In the genomic region with DNA sequence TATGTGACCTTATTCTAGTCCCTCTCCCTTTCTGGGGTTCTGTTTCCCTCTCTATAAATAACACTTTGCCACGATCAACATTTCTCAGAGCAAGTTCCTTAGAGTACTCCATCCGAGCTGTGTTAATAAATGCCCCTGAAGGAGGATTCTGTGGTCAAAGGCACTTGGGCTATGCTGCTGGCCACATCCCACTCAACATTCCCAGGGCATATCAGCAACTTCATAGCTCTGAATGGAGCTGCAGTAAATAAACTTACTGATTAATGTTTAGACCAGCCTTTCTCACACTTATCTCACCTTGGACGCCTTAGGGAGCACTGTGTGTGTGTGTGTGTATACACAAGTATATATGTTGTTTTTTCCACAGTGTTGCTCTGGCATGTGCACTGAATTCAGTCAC, we compare ENCODE assay signal across 19 mouse cellular contexts. TPM values are rescaled to one million over a fixed set of nuclear protein-coding genes. Genes with fewer than 3 reads are reported as not detected.
A peak's percentile ranks its signal among the peaks of the same experiment; 100 is the strongest.
DNase-seq lines count a peak whose midpoint lies in the region; ATAC-seq and TF ChIP-seq lines count a peak whose summit lies in the region.
"Had no signal": no experiment of that assay in that cellular context is flagged by ENCODE, and none has a peak within 500 bp of the region (broad histone marks: within the 10 kb centered on the region; RNA-seq: fewer than 3 reads in every experiment).

No protein-coding gene starts in this region.

- H3K4me1 ChIP-seq in kidney, postnatal 0 days (replicated peaks; ENCODE audit: insufficient read depth, low read length), result peaks cover 16% of the 10 kb centered on the region; the same call in 1 of the 2 replicates
- H3K4me1 ChIP-seq in erythroblast, embryonic 14.5 days (ENCODE audit: control insufficient read depth), result peaks cover 100% of the 10 kb centered on the region
- H3K4me1 ChIP-seq in liver, embryonic 14.5 days (replicated peaks; ENCODE audit: control insufficient read depth in 2 of 2, insufficient read depth in 2 of 2, low read length in 1 of 2), result peaks cover 98 to 100% of the 10 kb centered on the region in 2 experiments
- H3K4me1 ChIP-seq in stomach, embryonic 15.5 days, result peaks cover 35% of the 10 kb centered on the region
- peaks cover 4% of the 10 kb centered on the region for H3K4me1 ChIP-seq in forebrain, embryonic 13.5 days
- H3K4me1 ChIP-seq: neural tube, embryonic 12.5 days had no signal

- 24% methylated on average over 3 of the region's 3 CpGs for WGBS in kidney, postnatal 0 days
- 45% methylated on average over 3 of the region's 3 CpGs for WGBS in liver, embryonic 14.5 days (ENCODE audit: insufficient replicate concordance)
- WGBS in stomach, embryonic 15.5 days, result 49% methylated on average over 3 of the region's 3 CpGs
- WGBS in forebrain, embryonic 13.5 days, result 73% methylated on average over 3 of the region's 3 CpGs

- no peaks in the 10 kb centered on the region for H3K27me3 ChIP-seq in kidney, postnatal 0 days (ENCODE audit: insufficient read depth, low read length)
- no peaks in the 10 kb centered on the region for H3K27me3 ChIP-seq in erythroblast, embryonic 14.5 days (ENCODE audit: control insufficient read depth)
- no peaks in the 10 kb centered on the region for H3K27me3 ChIP-seq in liver, embryonic 14.5 days (ENCODE audit: control insufficient read depth, insufficient read depth, low read length)
- H3K27me3 ChIP-seq in stomach, embryonic 15.5 days (replicated peaks), result no peaks in the 10 kb centered on the region
- H3K27me3 ChIP-seq in forebrain, embryonic 13.5 days, result no peaks in the 10 kb centered on the region
- H3K27me3 ChIP-seq: embryonic facial prominence, embryonic 15.5 days; forebrain, embryonic 15.5 days; neural tube, embryonic 12.5 days had no signal

- no peak for DNase-seq in kidney, postnatal 0 days (ENCODE audit: low spot score)
- DNase-seq in kidney, postnatal 36 days, result no peak
- no peak for DNase-seq in liver, embryonic 14.5 days (ENCODE audit: low read depth in 3 of 3, low spot score in 3 of 3)
- no peak for DNase-seq in ovary, adult 18-20 months (ENCODE audit: low spot score)
- DNase-seq: adrenal gland, postnatal 10 days; cerebellum, adult 9-10 months; heart, adult 2 months; heart, postnatal 36 days; left cerebral cortex, postnatal 4 days; right cerebral cortex, postnatal 4 days; thymus, adult 2 months had no signal

- TF ChIP-seq EP300 in liver, embryonic 14.5 days (IDR thresholded peaks at IDR 0.05; ENCODE audit: low read depth), result no peak

- H3K9ac ChIP-seq in kidney, postnatal 0 days (ENCODE audit: low read depth, low read length), result no peak overlapping the region
- H3K9ac ChIP-seq in liver, embryonic 14.5 days (replicated peaks), result peak overlapping the region; percentile 65
- H3K9ac ChIP-seq in stomach, embryonic 15.5 days, result no peak overlapping the region
- no peak overlapping the region for H3K9ac ChIP-seq in forebrain, embryonic 13.5 days
- H3K9ac ChIP-seq: embryonic facial prominence, embryonic 15.5 days; forebrain, embryonic 15.5 days; neural tube, embryonic 12.5 days had no signal

- H3K4me2 ChIP-seq in kidney, postnatal 0 days (ENCODE audit: low read length), result no peak overlapping the region
- peak overlapping the region; percentile 69 for H3K4me2 ChIP-seq in liver, embryonic 14.5 days (ENCODE audit: low read depth)
- no peak overlapping the region for H3K4me2 ChIP-seq in stomach, embryonic 15.5 days
- H3K4me2 ChIP-seq in forebrain, embryonic 13.5 days, result no peak overlapping the region
- H3K4me2 ChIP-seq: embryonic facial prominence, embryonic 15.5 days; forebrain, embryonic 15.5 days; neural tube, embryonic 12.5 days had no signal

- no peak overlapping the region for H3K4me3 ChIP-seq in kidney, postnatal 0 days (replicated peaks; ENCODE audit: low read depth, low read length)
- peak overlapping the region; percentile 35 for H3K4me3 ChIP-seq in erythroblast, embryonic 14.5 days (replicated peaks)
- no peak overlapping the region for H3K4me3 ChIP-seq in liver, embryonic 14.5 days (ENCODE audit: insufficient read depth in 1 of 2, low read depth in 2 of 2, low read length in 2 of 2)
- H3K4me3 ChIP-seq in stomach, embryonic 15.5 days (replicated peaks), result no peak overlapping the region
- no peak overlapping the region for H3K4me3 ChIP-seq in forebrain, embryonic 13.5 days
- H3K4me3 ChIP-seq: embryonic facial prominence, embryonic 15.5 days; forebrain, embryonic 15.5 days; heart, adult 2 months; neural tube, embryonic 12.5 days had no signal

- TF ChIP-seq CTCF in kidney, postnatal 0 days (IDR thresholded peaks at IDR 0.05; ENCODE audit: low read depth), result no peak
- no peak for TF ChIP-seq CTCF in liver, embryonic 14.5 days (IDR thresholded peaks at IDR 0.05; ENCODE audit: low read depth)

- no peaks in the 10 kb centered on the region for H3K9me3 ChIP-seq in kidney, postnatal 0 days (replicated peaks; ENCODE audit: low read length)
- H3K9me3 ChIP-seq in erythroblast, embryonic 14.5 days (ENCODE audit: control insufficient read depth, low read length), result no peaks in the 10 kb centered on the region
- no peaks in the 10 kb centered on the region for H3K9me3 ChIP-seq in liver, embryonic 14.5 days (ENCODE audit: control insufficient read depth, low read length)
- no peaks in the 10 kb centered on the region for H3K9me3 ChIP-seq in stomach, embryonic 15.5 days
- H3K9me3 ChIP-seq in forebrain, embryonic 13.5 days (replicated peaks), result no peaks in the 10 kb centered on the region
- H3K9me3 ChIP-seq: embryonic facial prominence, embryonic 15.5 days; forebrain, embryonic 15.5 days; neural tube, embryonic 12.5 days had no signal

- no peaks in the 10 kb centered on the region for H3K36me3 ChIP-seq in kidney, postnatal 0 days (ENCODE audit: insufficient read depth, low read length)
- peaks cover 62% of the 10 kb centered on the region for H3K36me3 ChIP-seq in erythroblast, embryonic 14.5 days (ENCODE audit: control insufficient read depth)
- H3K36me3 ChIP-seq in liver, embryonic 14.5 days (replicated peaks; ENCODE audit: control insufficient read depth, insufficient read depth, low read depth), result no peaks in the 10 kb centered on the region
- H3K36me3 ChIP-seq in stomach, embryonic 15.5 days, result no peaks in the 10 kb centered on the region
- no peaks in the 10 kb centered on the region for H3K36me3 ChIP-seq in forebrain, embryonic 13.5 days (ENCODE audit: poor library complexity, severe bottlenecking)
- H3K36me3 ChIP-seq: embryonic facial prominence, embryonic 15.5 days; forebrain, embryonic 15.5 days; neural tube, embryonic 12.5 days had no signal

- ATAC-seq in kidney, postnatal 0 days (replicated peaks; ENCODE audit: low FRiP score, low read depth), result no peak
- no peak for ATAC-seq in liver, embryonic 14.5 days (ENCODE audit: insufficient read depth)
- no peak for ATAC-seq in stomach, embryonic 15.5 days (ENCODE audit: insufficient read depth, low FRiP score, low read depth)
- no peak for ATAC-seq in forebrain, embryonic 13.5 days
- ATAC-seq: CD4-positive, CD25-positive, alpha-beta regulatory T cell, adult 4 months; forebrain, embryonic 15.5 days; midbrain, embryonic 16.5 days had no signal

- H3K27ac ChIP-seq in kidney, postnatal 0 days, result peak overlapping the region; percentile 87
- peak overlapping the region; percentile 99 for H3K27ac ChIP-seq in liver, embryonic 14.5 days
- H3K27ac ChIP-seq in stomach, embryonic 15.5 days, result peak overlapping the region; percentile 84; the same call in 1 of the 2 replicates
- H3K27ac ChIP-seq in forebrain, embryonic 13.5 days, result no peak overlapping the region
- H3K27ac ChIP-seq: embryonic facial prominence, embryonic 15.5 days; forebrain, embryonic 15.5 days; heart, adult 2 months; neural tube, embryonic 12.5 days had no signal

RNA-seq across cellular contexts. Expression of gene Hipk2, which starts 41.5 kb away (rescaled TPM):
- polyA plus RNA-seq in kidney, postnatal 0 days (2015; fragmentation: Nextera tagmentation; extraction: Ambion mirVana), result 20.4 and 23.1 TPM in 2 replicates
- polyA plus RNA-seq in erythroblast, embryonic 14.5 days (2012), result 16.6 and 18.6 TPM in 2 replicates
- polyA plus RNA-seq in liver, embryonic 14.5 days (2012; rRNA removed), result 10.7 and 12.3 TPM in 2 replicates
- polyA plus RNA-seq in liver, embryonic 14.5 days (2014; fragmentation: Nextera tagmentation; extraction: Ambion mirVana), result 13.0 and 15.5 TPM in 2 replicates
- polyA plus RNA-seq in stomach, embryonic 15.5 days (2015; fragmentation: Nextera tagmentation; extraction: Ambion mirVana), result 23.8 and 25.6 TPM in 2 replicates
- polyA plus RNA-seq in forebrain, embryonic 13.5 days (2015; fragmentation: Nextera tagmentation; extraction: Ambion mirVana), result 33.7 and 35.0 TPM in 2 replicates

RNA-seq across cellular contexts. Expression of gene Tbxas1, which starts 42.2 kb away (rescaled TPM):
- polyA plus RNA-seq in kidney, postnatal 0 days (2015; fragmentation: Nextera tagmentation; extraction: Ambion mirVana), result 9.7 and 10.5 TPM in 2 replicates
- polyA plus RNA-seq in erythroblast, embryonic 14.5 days (2012), result 0.18 and 0.19 TPM in 2 replicates
- 4.5 and 5.1 TPM in 2 replicates for polyA plus RNA-seq in liver, embryonic 14.5 days (2012; rRNA removed)
- polyA plus RNA-seq in liver, embryonic 14.5 days (2014; fragmentation: Nextera tagmentation; extraction: Ambion mirVana), result 6.3 and 8.4 TPM in 2 replicates
- 3.4 and 3.5 TPM in 2 replicates for polyA plus RNA-seq in stomach, embryonic 15.5 days (2015; fragmentation: Nextera tagmentation; extraction: Ambion mirVana)
- 0.76 and 1.1 TPM in 2 replicates for polyA plus RNA-seq in forebrain, embryonic 13.5 days (2015; fragmentation: Nextera tagmentation; extraction: Ambion mirVana)
